Mouse (Mus musculus) ES-CJ7 (cell line): ENCODE measurements at regions not wholly inside any gene's neighbourhood (a gene's known extent, or its start where the extent isn't known, plus 50 kb on each side); places are given as distances from the start of the nearest gene placed in this dataset.
A peak's percentile ranks its signal among the peaks of the same experiment; 100 is the strongest.

Source experiments
- DNase-seq: peaks from one replicate; pipeline ENCODE4 v3.0.0; 2011; ENCODE audit warnings: low read depth, low spot score

DNA sequence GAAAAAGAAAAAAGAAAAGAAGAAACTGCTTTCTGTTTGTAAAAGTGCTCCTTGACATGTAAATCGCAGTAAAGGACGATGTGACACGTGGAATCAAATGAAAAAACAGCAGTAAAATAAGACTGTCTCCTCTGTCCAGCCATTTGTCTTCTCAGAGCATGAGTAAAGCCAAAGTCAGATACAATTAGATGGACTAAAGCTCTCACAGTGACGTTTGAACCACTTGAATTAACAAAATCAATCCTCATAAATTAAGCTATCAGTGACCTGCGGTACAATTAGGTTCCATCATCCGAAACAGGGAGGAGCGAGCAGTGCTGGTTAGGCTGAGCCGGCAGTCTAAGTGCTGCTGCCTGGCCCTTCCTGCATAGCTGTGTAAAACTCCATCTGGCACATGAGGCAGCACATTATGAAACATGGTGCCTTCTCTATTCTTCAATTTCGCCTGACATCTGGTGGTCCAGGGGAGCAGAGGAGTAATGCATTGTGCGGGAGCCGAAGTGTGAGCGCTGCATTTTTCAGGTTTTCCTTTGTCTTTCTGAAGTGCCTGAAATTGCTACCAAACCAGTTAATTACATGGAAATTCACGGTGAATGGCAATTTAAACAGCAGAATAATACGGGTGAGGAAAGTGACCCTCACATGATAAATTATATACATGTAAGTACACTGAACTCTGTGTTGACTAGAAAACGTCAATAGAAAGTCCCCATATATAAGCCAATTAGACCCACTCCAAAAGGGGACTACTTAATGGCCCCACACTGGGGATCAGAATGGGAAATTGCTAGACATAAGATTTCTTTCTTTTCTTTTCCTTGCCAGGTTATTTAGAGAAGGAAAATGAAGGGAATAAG lies 118.1 kb downstream of the Mmrn1 start:
- DNase-seq = no peak

DNA sequence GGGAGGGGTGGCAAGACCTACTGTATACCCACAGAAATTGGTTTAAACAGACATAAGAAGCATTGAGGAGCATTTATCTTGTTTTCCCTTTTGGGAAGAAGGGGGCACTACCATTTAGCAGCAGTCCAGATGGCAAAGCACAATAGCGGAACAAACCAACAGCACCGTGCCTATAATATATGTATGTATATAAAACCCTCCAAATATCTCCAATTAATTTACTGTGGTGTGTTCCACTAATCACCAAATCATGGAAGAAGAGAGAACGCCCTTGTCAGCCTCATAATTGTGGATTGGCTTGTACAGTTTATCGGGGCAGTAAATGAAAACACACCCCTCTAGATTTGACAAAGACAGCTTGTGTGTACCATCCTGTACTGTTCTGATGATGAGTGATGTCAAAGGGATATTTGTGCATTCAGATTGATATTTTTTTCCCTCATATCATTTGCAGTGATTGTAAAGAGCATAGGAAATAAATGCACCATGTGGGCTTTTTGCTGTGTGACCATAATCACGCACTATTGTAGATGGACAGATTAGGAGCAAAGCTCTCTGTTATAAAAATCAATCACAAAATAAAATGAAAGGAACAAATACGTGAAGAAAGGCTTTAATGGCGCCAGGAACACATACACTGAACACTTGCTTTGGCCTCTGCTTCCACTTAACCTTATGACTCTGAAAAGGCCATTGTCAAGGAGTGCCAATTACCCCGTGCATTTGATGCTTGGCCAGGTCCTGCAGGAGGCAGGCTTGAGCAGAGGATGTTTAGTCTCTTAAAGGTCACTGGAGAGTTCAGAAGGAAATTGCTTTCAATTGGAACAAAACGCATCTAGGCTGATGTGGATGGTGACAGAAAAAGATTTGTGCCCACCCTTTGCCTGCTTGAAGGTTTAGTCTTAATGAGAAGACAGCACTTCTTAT lies 119.0 kb downstream of the Mmrn1 start:
- DNase-seq = peak; percentile 70

DNA sequence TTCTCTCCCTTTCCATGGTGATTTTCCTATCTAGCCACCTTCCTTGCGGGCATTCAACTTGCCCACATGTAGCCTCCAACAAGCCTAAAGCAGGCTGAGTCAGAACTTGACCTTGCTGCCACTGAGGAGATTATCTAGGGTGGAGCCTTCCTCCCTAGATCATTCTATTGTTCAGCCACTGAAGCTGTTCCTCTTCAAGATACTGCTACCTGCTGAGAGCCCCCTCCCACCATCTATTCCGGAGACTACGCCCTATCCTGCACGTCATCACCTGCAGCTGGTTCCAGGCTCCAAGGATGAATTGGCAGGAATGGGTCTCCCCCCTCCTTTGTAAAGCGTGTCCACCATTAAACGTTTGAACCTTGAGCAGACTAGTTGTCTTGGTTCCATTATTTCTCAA lies 122.9 kb downstream of the Mmrn1 start:
- DNase-seq = peak; percentile 97

- peak; percentile 36 for DNase-seq
These were observed 117.0 kb upstream of the Ccser1 start for GRCm38 (mm10) chr6:61063129-61063528.

- DNase-seq = no peak
These were observed 114.4 kb upstream of the Ccser1 start for GRCm38 (mm10) chr6:61065769-61066168.

- DNase-seq = no peak
These were observed 113.4 kb upstream of the Ccser1 start for GRCm38 (mm10) chr6:61066501-61067282.

GRCm38 (mm10) chr6:61067355-61068116 lies 112.6 kb upstream of the Ccser1 start:
- no peak for DNase-seq

DNA sequence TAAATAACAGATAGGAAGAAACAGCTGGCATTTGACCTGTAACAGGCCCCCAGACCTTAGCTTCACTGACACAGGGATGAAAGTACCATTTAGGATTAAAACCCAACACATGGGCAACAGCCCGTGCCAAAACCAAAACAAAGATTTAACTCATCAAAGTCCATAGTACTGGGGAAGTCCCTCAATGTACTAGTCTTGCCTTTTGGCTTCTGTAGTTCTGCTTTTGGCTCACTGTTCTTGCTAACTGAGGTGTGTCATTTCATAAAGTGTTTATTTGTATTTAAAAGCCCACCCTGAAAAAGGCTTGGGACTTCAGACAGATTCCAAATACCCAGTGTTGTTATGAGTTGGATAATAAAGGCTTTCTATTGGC lies 112.0 kb upstream of the Ccser1 start:
- no peak for DNase-seq

GRCm38 (mm10) chr6:61073267-61073666 lies 106.9 kb upstream of the Ccser1 start:
- no peak for DNase-seq

- DNase-seq = no peak
These were observed 106.3 kb upstream of the Ccser1 start for GRCm38 (mm10) chr6:61073794-61074193.

GRCm38 (mm10) chr6:61074700-61075099 lies 105.4 kb upstream of the Ccser1 start:
- peak; percentile 14 for DNase-seq

DNA sequence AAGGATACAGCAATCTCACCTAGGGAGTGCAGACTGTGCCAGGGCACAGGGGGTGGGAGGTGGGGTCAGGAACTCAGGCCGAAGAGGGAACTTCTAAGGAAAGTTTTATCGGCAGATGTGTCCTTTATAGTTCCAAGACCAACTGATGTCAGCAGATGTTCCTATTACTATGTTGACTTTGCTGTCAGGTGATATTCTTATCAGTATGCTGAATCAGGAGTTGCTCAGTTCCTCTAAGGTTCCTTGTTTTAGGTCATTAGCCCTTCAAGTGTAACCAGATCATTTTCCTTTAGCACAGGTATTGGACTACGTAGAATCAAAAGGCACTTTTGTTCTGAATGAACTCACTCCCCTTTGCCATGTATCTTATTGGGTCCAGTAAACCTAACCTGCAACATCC lies 101.6 kb upstream of the Ccser1 start:
- no peak for DNase-seq

DNA sequence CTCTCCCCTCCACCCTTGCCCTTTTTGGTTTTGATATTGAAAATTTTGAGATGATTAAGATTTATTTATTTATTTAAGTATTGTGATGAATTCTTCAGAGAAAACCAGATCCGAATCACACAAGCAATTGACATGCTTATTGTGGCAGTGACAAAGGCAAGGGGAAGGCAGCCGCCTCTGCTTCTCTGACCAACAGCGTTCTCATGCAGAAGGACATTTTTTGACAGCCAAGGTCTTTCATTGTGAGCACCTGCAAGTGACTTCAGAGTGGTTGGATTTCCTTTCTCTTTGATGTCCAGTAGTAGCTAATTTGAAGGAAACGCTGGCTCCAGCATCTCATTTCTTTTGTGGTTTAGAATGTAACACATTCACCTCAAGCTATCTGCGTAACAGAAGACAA lies 99.5 kb upstream of the Ccser1 start:
- peak; percentile 25 for DNase-seq

- no peak for DNase-seq
These were observed 96.8 kb upstream of the Ccser1 start for GRCm38 (mm10) chr6:61083346-61083745.

DNA sequence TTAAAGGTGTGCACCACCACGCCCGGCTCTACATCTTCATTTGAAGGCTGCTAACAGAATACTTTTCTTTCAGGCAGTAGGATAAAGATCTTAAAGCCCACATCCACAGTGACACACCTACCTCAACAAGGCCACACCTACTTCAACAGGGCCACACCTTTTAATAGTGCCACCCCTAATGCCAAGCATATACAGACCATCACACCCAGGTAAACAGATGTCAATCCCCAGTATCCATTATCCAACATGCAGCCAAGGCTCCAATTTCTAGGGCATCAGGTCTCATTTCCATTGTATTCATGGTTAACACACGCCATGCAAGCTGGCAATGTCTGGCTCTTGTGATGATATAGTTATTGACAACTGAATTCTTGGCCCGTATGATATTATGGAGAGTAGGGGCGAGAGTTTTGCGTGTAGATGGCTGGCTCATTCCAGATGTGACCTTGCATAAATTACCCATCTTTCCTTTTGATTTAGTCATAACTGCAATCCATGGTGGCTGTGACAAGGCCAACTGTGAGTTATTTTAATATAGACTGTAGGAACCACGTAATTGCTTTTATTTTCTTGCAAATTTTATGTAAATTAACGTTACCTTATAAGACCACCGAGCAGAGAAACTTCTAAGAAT lies 80.7 kb upstream of the Ccser1 start:
- DNase-seq = no peak

GRCm38 (mm10) chr6:61099982-61100365 lies 80.2 kb upstream of the Ccser1 start:
- DNase-seq = no peak

DNA sequence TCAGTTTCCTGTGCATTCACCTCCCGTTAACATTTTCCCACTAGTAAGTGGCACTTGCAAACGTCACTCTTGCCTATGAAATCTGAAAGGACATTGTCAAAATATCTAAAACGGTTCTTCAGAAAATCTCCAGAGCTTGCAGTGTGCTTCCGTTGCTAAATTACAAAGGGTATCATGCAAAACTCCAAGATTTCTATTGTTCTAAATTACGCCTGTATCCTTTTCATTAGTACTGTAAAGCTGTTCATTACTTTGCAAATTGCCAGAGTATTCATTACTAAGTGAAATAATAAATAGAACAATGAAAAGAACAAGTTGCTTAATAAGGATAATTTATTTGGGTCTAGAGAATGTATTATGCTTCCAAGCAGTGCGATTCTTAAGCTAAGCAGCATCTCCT lies 78.2 kb upstream of the Ccser1 start:
- no peak for DNase-seq

DNA sequence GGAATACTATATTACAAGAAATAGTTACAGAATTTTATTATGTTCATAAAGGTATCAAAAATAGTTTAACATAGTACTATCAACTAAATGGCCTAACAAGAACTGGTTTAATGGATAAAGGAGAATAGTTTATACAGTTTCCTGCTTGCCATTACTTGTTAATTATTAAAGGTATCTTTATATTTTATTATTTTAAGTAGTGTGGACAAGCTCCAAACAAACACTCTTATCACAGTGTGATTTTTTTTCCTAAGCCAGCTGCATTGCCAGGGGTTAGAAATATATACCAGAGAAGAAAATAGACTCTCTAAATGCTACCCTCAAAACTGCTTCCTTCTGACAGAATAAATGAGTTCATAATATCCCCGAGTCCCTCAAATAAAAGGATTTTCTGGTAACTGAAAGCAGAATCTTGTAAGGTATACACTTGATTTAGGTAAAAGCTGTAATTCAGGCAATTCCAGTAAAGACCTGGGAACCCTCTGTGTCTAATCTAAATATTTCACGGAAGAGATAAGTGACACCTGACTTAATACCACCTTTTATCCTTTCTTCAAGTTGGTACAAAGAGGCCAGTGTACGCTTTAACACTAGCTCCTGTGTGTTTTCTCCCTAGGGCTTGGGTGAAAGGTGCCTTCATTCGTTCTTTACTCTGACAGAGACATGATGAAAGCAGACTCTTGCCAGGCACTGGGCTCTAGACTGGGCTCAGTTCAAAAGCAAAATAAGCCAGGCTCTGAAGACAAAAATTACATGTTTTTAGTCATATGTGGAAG lies 76.5 kb upstream of the Ccser1 start:
- DNase-seq = no peak

GRCm38 (mm10) chr6:61115250-61115649 lies 64.9 kb upstream of the Ccser1 start:
- peak; percentile 54 for DNase-seq

DNA sequence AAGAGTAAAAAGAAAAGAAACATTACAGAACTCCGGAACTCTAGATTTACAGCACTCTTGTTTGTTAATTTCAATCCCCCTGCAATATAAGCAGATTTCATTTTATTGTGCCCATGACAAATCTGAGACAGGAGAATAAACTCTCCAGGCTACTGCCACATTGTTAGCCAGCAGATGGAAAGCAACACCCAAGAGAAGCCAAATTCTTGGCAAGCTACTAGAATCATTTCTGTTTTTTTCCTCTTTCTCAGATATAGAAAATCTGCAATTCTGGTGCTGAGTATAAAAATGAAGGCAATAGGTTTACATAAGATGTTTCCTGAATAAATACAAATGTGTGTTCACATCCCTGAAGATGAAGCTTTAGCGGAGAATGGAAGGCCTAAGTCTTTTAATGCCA lies 60.5 kb upstream of the Ccser1 start:
- DNase-seq = no peak
